Mouse (Mus musculus): Measurements from ENCODE around the gene Art3. TPM values are rescaled to one million over a fixed set of nuclear protein-coding genes. Genes with fewer than 3 reads are reported as not detected.

Art3 gene
- total RNA-seq, 2 experiments from 2014 or later: 42.5 to 70.3 TPM

GRCm38 (mm10) chr5:92411461-92412140, 80.0 kb downstream of the Art3 start:
- no peak for DNase-seq (ENCODE audit: low spot score in 2 of 2)

- no peak for DNase-seq (ENCODE audit: low spot score in 2 of 2)
These were observed 81.8 kb downstream of the Art3 start for GRCm38 (mm10) chr5:92413271-92413981.

- no peak for DNase-seq (ENCODE audit: low spot score in 2 of 2)
These were observed 82.4 kb downstream of the Art3 start for GRCm38 (mm10) chr5:92413982-92414375.

- no peak for DNase-seq (ENCODE audit: low spot score in 2 of 2)
These were observed 92.5 kb downstream of the Art3 start for GRCm38 (mm10) chr5:92424126-92424525.

GRCm38 (mm10) chr5:92430723-92431122, 99.1 kb downstream of the Art3 start:
- DNase-seq (ENCODE audit: low spot score in 2 of 2): no peak

GRCm38 (mm10) chr5:92431611-92432010, 100.0 kb downstream of the Art3 start:
- no peak for DNase-seq (ENCODE audit: low spot score in 2 of 2)

- DNase-seq (ENCODE audit: low spot score in 2 of 2): no peak
These were observed 102.4 kb downstream of the Art3 start for GRCm38 (mm10) chr5:92434070-92434469.

GRCm38 (mm10) chr5:92434571-92434985, 103.0 kb downstream of the Art3 start:
- peak in 1 of 2 experiments; percentile 19 for DNase-seq (ENCODE audit: low spot score in 2 of 2)

GRCm38 (mm10) chr5:92435025-92435584, 103.5 kb downstream of the Art3 start, which contains the start of gene Nup54:
Nup54 (minus strand) TSS chr5:92435219.
- DNase-seq (ENCODE audit: low spot score in 2 of 2): peak; percentile 83 to 93

- no peak for DNase-seq (ENCODE audit: low spot score in 2 of 2)
These were observed 106.9 kb downstream of the Art3 start for GRCm38 (mm10) chr5:92438540-92438939.

GRCm38 (mm10) chr5:92441494-92441893, 109.9 kb downstream of the Art3 start:
- DNase-seq (ENCODE audit: low spot score in 2 of 2): peak in 1 of 2 experiments; percentile 16

GRCm38 (mm10) chr5:92442914-92443313, 111.3 kb downstream of the Art3 start:
- no peak for DNase-seq (ENCODE audit: low spot score in 2 of 2)

GRCm38 (mm10) chr5:92445016-92445415, 113.4 kb downstream of the Art3 start:
- DNase-seq (ENCODE audit: low spot score in 2 of 2): no peak

GRCm38 (mm10) chr5:92446736-92447135, 115.1 kb downstream of the Art3 start:
- no peak for DNase-seq (ENCODE audit: low spot score in 2 of 2)

GRCm38 (mm10) chr5:92452876-92453275, 121.2 kb downstream of the Art3 start:
- DNase-seq (ENCODE audit: low spot score in 2 of 2): no peak

- DNase-seq (ENCODE audit: low spot score in 2 of 2): no peak
These were observed 125.8 kb downstream of the Art3 start for GRCm38 (mm10) chr5:92457410-92457809.

- DNase-seq (ENCODE audit: low spot score in 2 of 2): no peak
These were observed 127.1 kb downstream of the Art3 start for GRCm38 (mm10) chr5:92458726-92459125.

GRCm38 (mm10) chr5:92461321-92461720, 129.7 kb downstream of the Art3 start:
- peak; percentile 15 to 41 for DNase-seq (ENCODE audit: low spot score in 2 of 2)
